Mouse (Mus musculus) intestine, embryonic 15.5 days (tissue): ENCODE results near the gene Skap1. TPM values are rescaled to one million over a fixed set of nuclear protein-coding genes. Genes with fewer than 3 reads are reported as not detected.

Experiments
- ATAC-seq: fragments of 200-750 bp; cut with Nextera tagmentation; 2 replicates; pipeline ENCODE4 v1.8.0; 2017; ENCODE audit warnings: moderate TSS enrichment, moderate library complexity
- H3K27ac ChIP-seq: fragments of 300-500 bp; sonication (generic); 2 replicates; pipeline ENCODE4 v1.5.1; 2015; ENCODE audit warnings: mild to moderate bottlenecking, inconsistent platforms
- H3K27me3 ChIP-seq: fragments of 300-500 bp; sonication (generic); replicated peaks from 2 replicates; pipeline ENCODE4 v1.6.1; 2015; ENCODE audit warnings: inconsistent platforms
- H3K36me3 ChIP-seq: fragments of 300-500 bp; sonication (generic); 2 replicates; pipeline ENCODE4 v1.6.1; 2015; ENCODE audit warnings: inconsistent platforms
- H3K4me1 ChIP-seq: fragments of 300-500 bp; sonication (generic); replicated peaks from 2 replicates; pipeline ENCODE4 v1.6.1; 2015; ENCODE audit warnings: inconsistent platforms
- H3K4me2 ChIP-seq: fragments of 300-500 bp; sonication (generic); replicated peaks from 2 replicates; pipeline ENCODE4 v1.6.1; 2015; ENCODE audit warnings: mild to moderate bottlenecking, inconsistent platforms
- H3K4me3 ChIP-seq: fragments of 300-500 bp; sonication (generic); replicated peaks from 2 replicates; pipeline ENCODE4 v1.5.1; 2015; ENCODE audit warnings: inconsistent platforms
- H3K9ac ChIP-seq: fragments of 300-500 bp; sonication (generic); 2 replicates; pipeline ENCODE4 v1.6.1; 2015; ENCODE audit warnings: inconsistent platforms
- H3K9me3 ChIP-seq: fragments of 300-500 bp; sonication (generic); 2 replicates; pipeline ENCODE4 v1.6.1; 2016; ENCODE audit warnings: inconsistent platforms
- WGBS: fragments of 180-500 bp; shearing (Covaris S2); methylation state at CpG from one replicate; pipeline ENCODE4 v1.1.7; 2015; 5-methylcytosine and 5-hydroxymethylcytosine counted together
- polyA plus RNA-seq: library from polyadenylated mRNA; unstranded; fragments of >200 nt; fragmentation: Nextera tagmentation; extraction: Ambion mirVana; gene quantifications from 2 replicates; pipeline ENCODE4 v1.2.1, GENCODE M21; 2015

Gene Skap1
- polyA plus RNA-seq, 1 experiment from 2014 or later = 0.94 TPM

DNA sequence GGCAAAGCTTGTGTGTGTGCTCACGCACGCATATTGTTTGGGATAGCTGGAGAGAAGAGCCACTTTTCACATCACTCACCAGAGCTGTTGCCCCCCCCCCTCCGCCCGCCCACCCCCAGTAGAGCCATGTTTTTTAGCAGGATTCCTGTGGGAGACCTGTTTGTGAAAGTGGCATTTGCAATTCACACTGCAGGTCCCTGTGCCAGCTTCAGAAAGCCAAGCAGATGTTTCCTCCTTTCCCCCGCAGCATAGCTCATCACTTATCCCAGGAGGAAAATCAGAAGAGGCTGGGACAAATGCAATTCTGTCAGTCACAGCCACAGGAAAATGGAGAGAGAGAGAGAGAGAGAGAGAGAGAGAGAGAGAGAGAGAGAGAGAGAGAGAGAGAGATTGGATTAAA, 155.2 kb downstream of the Skap1 start:
- Histone ChIP-seq H3K9me3 (no peaks in the 10 kb centered on the region), H3K4me1 (peaks cover 4% of the 10 kb centered on the region; the same call in 1 of the 2 replicates), H3K9ac (no peak overlapping the region), H3K27ac (peak overlapping the region; percentile 32; the same call in 1 of the 2 replicates), H3K4me2 (no peak overlapping the region), H3K4me3 (no peak overlapping the region), H3K36me3 (no peaks in the 10 kb centered on the region), H3K27me3 (0 out of 2 replicates have a peak, but pooled peaks cover 3% of the 10 kb centered on the region)
- ATAC-seq = no peak
- WGBS = 42% methylated on average over 5 of the region's 5 CpGs

DNA sequence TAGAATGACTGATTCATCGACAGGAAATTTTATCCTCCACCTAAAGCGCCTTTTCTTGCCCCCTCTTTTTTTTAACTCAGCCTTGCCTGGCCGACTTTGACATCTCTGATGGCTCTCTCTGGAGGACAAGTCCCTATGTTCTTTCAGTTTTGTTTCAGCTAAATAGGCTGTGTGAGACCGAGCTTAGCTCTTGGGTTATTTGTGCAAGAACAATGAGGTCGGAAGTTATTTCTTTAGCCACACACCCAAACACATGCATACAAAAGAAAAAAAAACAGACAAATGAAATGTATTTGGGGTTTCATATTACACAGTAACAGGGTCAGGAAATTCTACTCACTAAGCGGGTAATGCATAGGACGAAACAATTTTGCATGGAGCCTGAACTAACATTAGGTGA, 155.6 kb downstream of the Skap1 start:
- no peak for ATAC-seq
- 54% methylated on average over 7 of the region's 7 CpGs for WGBS
- H3K4me3 ChIP-seq = no peak overlapping the region
- H3K27ac ChIP-seq = no peak overlapping the region
- H3K36me3 ChIP-seq = no peaks in the 10 kb centered on the region
- no peak overlapping the region for H3K4me2 ChIP-seq
- no peaks in the 10 kb centered on the region for H3K9me3 ChIP-seq
- no peak overlapping the region for H3K9ac ChIP-seq
- H3K4me1 ChIP-seq = peaks cover 4% of the 10 kb centered on the region; the same call in 1 of the 2 replicates
- H3K27me3 ChIP-seq = 0 out of 2 replicates have a peak, but pooled peaks cover 3% of the 10 kb centered on the region

DNA sequence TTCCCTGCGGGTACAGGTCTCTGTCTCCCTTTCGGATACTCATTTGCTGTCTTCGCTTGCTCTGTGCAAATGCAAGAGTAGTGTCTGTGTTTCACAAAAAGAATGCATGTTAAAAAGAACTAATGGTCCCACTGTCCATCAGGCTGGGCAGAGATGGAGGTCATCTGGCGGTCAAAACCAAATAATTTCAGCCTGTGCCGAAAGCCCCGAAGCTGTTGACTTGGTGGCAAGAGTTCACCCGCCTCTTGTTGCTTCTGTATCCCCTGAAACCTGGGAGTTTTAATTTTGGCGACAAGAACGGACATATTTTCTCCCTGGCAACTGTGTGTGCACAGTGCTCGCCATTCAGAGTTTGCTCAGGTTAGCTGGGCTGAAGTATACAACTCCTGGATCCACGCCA, 156.3 kb downstream of the Skap1 start:
- WGBS = 45% methylated on average over 11 of the region's 11 CpGs
- H3K27me3 ChIP-seq = 0 out of 2 replicates have a peak, but pooled peaks cover 3% of the 10 kb centered on the region
- H3K9ac ChIP-seq = no peak overlapping the region
- H3K4me1 ChIP-seq = peaks cover 4% of the 10 kb centered on the region; the same call in 1 of the 2 replicates
- 0 out of 2 replicates have a peak overlapping the region, but pooled peaks have one; percentile 27 for H3K27ac ChIP-seq
- no peak overlapping the region for H3K4me2 ChIP-seq
- no peaks in the 10 kb centered on the region for H3K9me3 ChIP-seq
- no peak for ATAC-seq
- no peak overlapping the region for H3K4me3 ChIP-seq
- H3K36me3 ChIP-seq = no peaks in the 10 kb centered on the region

DNA sequence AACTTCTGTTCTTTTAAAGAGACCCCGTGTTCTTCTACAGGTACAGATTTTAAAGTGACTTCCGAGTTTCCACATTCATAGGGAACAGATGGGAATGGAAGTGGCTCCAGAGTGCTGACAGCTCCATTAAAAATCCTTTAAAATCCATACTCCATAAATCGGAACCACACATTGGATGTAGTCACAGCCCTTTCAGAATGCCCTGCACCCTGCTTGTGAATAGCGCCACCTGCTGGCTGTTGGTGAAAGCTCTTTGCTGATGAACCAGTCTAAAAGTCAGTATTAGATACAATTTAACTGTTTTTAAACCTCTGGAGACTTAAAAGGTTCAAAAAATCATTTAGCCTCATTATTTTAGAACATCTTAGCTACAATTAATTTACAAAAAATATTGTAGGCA, 156.8 kb downstream of the Skap1 start:
- Histone ChIP-seq H3K9me3 (no peaks in the 10 kb centered on the region), H3K27me3 (0 out of 2 replicates have a peak, but pooled peaks cover 3% of the 10 kb centered on the region), H3K36me3 (no peaks in the 10 kb centered on the region), H3K9ac (no peak overlapping the region), H3K27ac (no peak overlapping the region), H3K4me1 (peaks cover 4% of the 10 kb centered on the region; the same call in 1 of the 2 replicates), H3K4me2 (no peak overlapping the region), H3K4me3 (no peak overlapping the region)
- WGBS = 19% methylated on average over 4 of the region's 4 CpGs
- ATAC-seq = no peak

DNA sequence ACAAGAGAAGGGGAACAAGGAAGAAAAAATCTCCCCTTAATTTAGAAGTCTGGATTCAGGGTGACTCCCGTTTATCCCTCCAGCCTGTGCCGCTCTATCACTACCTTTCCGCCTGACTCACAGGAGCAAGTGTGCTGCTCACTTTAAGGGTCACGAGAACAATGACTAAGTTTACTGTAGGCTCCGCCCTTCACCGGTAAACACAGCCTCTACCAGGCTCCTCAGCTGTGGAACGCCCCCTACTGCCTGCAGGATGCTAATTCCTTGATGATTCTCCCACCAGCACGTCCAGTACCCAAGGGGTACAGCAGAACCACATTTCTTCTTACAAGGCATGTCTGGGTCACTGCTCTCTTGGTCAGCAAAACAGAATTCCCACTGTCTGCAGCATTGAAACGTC, 158.4 kb downstream of the Skap1 start:
- Histone ChIP-seq H3K9me3 (no peaks in the 10 kb centered on the region), H3K36me3 (no peaks in the 10 kb centered on the region), H3K4me3 (no peak overlapping the region), H3K27ac (no peak overlapping the region), H3K4me2 (no peak overlapping the region), H3K9ac (no peak overlapping the region), H3K4me1 (peaks cover 7% of the 10 kb centered on the region; the same call in 1 of the 2 replicates), H3K27me3 (0 out of 2 replicates have a peak, but pooled peaks cover 3% of the 10 kb centered on the region)
- 18% methylated on average over 9 of the region's 9 CpGs for WGBS
- peak; percentile 82 for ATAC-seq

DNA sequence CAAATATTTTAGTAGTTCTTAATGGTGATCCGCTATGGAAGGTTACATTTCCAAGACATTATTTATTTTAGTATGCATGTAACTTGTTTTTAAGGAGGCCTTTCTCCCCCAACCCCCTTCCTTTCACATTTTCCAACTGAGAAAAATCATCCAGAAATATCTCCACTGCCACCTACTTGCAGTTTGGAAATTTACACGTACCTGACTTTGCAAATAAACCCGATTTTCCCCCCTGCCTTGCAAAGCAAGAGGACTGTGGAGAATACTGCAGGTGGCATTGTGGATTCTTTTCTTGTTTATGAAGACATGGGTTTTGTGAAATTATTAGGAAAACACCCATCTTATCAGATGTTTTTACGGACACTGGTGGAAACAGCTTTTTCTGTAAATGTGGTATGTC, 160.0 kb downstream of the Skap1 start:
- 33% methylated on average over 4 of the region's 4 CpGs for WGBS
- no peak for ATAC-seq
- Histone ChIP-seq H3K9ac (no peak overlapping the region), H3K4me2 (no peak overlapping the region), H3K27me3 (no peaks in the 10 kb centered on the region), H3K27ac (no peak overlapping the region), H3K4me1 (peaks cover 7% of the 10 kb centered on the region; the same call in 1 of the 2 replicates), H3K9me3 (no peaks in the 10 kb centered on the region), H3K36me3 (no peaks in the 10 kb centered on the region), H3K4me3 (no peak overlapping the region)

DNA sequence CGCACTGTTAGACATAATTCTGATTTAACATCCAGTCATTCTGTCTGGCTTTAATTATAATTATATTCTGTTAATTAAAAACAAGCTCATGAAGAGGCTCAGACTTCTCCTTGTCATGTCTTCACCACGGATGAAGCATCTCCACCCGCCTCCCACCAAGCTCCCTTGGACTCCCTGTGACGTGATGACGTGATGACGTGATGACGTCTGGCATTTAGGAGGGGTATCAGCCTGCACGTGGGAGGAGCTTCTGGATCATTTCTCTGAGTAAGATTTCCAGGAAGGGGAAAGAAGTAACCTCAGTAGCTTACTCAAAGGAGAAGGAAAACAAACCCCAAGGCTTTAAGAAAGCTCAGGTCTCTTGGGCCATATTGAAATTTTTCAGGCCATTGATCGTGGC, 165.4 kb downstream of the Skap1 start:
- Histone ChIP-seq H3K36me3 (no peaks in the 10 kb centered on the region), H3K4me2 (no peak overlapping the region), H3K4me3 (no peak overlapping the region), H3K27ac (no peak overlapping the region), H3K4me1 (0 out of 2 replicates have a peak, but pooled peaks cover 3% of the 10 kb centered on the region), H3K9me3 (no peaks in the 10 kb centered on the region), H3K9ac (no peak overlapping the region), H3K27me3 (no peaks in the 10 kb centered on the region)
- ATAC-seq = no peak
- 52% methylated on average over 9 of the region's 9 CpGs for WGBS

DNA sequence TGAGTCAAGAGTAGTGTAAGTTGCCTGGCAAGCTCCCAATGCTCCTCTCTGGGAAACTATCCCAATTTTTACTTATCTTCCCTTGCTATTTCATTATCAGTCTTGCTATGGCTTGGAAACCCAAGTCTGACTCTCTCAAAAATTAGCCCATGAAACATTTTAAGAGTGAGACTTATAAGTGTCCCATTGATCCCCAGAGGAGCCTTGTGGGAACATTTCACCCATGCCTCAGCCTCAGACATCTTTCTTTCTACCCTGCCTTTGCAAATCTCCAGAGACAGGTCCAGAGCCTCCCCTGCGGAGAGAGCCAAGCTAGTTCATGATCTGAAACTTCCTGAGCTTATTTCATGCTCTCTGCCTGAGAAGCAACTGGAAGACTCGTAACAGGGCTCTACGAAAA, 167.1 kb downstream of the Skap1 start:
- Histone ChIP-seq H3K9me3 (no peaks in the 10 kb centered on the region), H3K27ac (no peak overlapping the region), H3K9ac (no peak overlapping the region), H3K27me3 (no peaks in the 10 kb centered on the region), H3K4me3 (no peak overlapping the region), H3K4me2 (no peak overlapping the region), H3K4me1 (0 out of 2 replicates have a peak, but pooled peaks cover under 1% of the 10 kb centered on the region), H3K36me3 (no peaks in the 10 kb centered on the region)
- ATAC-seq = no peak
- 72% methylated on average over 3 of the region's 3 CpGs for WGBS

DNA sequence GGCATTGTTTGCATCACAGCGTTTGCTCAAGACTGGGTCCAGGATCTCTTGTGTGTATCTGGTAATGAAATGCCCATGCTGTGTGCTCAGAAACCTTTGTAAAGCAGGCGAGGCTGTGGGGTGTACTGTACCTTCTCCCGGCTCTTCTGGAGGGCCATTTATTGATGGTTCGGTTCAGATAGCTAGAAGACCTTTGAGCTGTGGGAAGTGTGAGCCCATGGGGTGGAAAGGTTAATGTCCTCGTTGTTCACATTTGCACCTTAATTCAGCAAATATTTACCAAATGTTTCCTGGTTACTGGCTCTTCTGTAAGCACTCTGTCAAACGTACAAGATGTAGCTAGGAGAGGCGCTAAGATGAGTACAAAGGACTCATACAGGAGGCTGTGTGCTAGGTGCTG, 173.5 kb downstream of the Skap1 start:
- Histone ChIP-seq H3K9ac (no peak overlapping the region), H3K4me2 (0 out of 2 replicates have a peak overlapping the region, but pooled peaks have one; percentile 6), H3K36me3 (no peaks in the 10 kb centered on the region), H3K27me3 (no peaks in the 10 kb centered on the region), H3K27ac (peak overlapping the region; percentile 19; the same call in 1 of the 2 replicates), H3K4me3 (no peak overlapping the region), H3K9me3 (no peaks in the 10 kb centered on the region), H3K4me1 (peaks cover 14% of the 10 kb centered on the region)
- WGBS = 23% methylated on average over 7 of the region's 7 CpGs
- ATAC-seq = peak; percentile 84

DNA sequence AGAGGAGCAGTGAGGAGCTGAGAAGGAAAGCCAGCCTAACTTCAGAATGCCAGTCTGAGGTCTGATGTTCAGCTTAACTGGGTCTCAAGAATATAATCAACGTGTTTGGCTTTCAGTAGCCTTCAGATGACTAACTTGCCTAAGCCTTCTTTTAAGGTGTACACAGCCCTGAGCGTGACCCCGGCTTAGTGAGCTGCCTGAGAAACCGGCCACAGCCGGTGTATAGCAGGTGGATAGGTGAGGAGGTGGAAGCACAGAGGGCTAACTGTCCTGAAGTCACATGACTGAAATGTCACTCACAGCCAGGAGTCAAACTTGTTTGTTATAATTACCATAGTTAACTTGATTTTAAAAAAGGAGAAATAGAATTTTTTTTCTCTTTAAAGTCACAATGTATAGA, 175.4 kb downstream of the Skap1 start:
- no peak overlapping the region for H3K27ac ChIP-seq
- H3K9ac ChIP-seq = no peak overlapping the region
- H3K27me3 ChIP-seq = no peaks in the 10 kb centered on the region
- H3K4me3 ChIP-seq = no peak overlapping the region
- ATAC-seq = no peak
- 60% methylated on average over 5 of the region's 5 CpGs for WGBS
- no peaks in the 10 kb centered on the region for H3K9me3 ChIP-seq
- H3K36me3 ChIP-seq = no peaks in the 10 kb centered on the region
- peaks cover 14% of the 10 kb centered on the region for H3K4me1 ChIP-seq
- no peak overlapping the region for H3K4me2 ChIP-seq

DNA sequence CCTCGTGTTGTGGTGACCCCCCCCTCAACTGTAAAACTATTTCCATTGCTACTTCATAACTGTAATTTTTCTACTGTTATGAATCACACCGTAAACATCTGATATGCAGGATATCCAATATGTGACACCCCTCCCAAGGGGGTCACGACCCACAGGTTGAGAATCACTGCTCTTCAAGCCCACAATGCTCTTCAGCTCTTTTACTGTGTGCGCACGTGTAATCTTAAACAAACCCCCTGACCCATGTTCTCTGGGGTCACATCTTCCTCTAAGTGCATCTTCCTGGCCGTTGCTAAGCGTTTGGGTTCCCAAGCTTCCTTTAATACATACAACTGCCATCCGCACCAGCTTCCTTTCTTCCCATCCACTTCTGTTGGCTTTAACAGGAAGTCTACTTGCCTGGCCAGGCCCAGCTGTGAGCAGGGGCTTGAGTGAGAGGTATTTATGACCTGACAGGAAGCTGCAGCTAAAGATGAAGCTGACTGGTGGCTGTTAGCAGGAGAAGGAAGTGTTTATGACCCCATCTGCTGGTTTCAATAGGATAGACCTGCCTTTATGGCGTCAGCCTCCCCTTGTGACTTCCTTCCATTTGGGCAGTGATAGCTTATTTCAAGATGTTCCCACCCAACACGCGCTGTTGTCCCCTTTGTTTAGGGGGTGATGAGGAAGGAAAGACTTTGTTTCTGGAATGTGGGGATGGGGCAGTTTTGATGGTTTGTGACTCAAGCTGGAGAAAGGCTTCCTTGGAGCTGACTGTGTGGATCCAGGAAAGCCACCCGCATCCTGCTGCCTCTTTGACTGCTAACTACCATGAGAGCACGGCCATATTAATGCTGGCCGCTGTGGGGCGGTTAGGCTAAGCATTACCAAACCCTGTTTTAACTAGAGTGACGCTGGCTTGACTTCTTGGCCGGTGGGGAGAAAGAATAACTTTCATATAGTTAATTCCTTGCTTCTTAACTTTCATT, 178.1 kb downstream of the Skap1 start:
- no peaks in the 10 kb centered on the region for H3K27me3 ChIP-seq
- no peaks in the 10 kb centered on the region for H3K36me3 ChIP-seq
- no peak overlapping the region for H3K9ac ChIP-seq
- H3K27ac ChIP-seq = no peak overlapping the region
- WGBS = 52% methylated on average over 17 of the region's 17 CpGs
- H3K4me1 ChIP-seq = peaks cover 20% of the 10 kb centered on the region
- no peak overlapping the region for H3K4me2 ChIP-seq
- ATAC-seq = peak; percentile 57
- no peaks in the 10 kb centered on the region for H3K9me3 ChIP-seq
- no peak overlapping the region for H3K4me3 ChIP-seq

DNA sequence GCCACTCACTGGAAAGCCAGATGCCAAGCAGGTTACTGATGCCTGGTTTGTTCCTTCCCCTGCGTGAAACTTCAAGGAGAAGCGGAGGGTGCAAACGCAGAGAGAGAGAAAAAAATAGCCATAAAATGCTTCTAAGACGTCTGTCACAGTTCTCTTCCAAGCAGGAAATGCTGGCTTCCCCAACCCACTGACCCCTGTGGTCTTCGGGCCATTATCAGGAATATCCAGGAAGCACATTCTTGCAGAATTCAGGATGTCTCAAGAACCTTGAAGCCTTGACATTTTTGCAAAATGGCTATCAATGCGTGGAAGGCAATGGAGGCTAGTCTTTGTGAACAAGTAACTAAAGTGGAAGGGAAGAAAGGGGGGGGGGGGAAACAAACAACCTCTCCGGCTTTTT, 180.6 kb downstream of the Skap1 start:
- no peak for ATAC-seq
- H3K9me3 ChIP-seq = no peaks in the 10 kb centered on the region
- no peaks in the 10 kb centered on the region for H3K36me3 ChIP-seq
- H3K27ac ChIP-seq = 0 out of 2 replicates have a peak overlapping the region, but pooled peaks have one; percentile 8
- H3K4me2 ChIP-seq = no peak overlapping the region
- H3K4me1 ChIP-seq = peaks cover 13% of the 10 kb centered on the region; the same call in 1 of the 2 replicates
- H3K9ac ChIP-seq = no peak overlapping the region
- WGBS = 60% methylated on average over 7 of the region's 7 CpGs
- no peak overlapping the region for H3K4me3 ChIP-seq
- H3K27me3 ChIP-seq = no peaks in the 10 kb centered on the region
